Mouse (Mus musculus): Measurements from ENCODE around the gene Myo1f. TPM values are rescaled to one million over a fixed set of nuclear protein-coding genes. Genes with fewer than 3 reads are reported as not detected.
"Not testable (repeated sequence)": the region's sequence is repeated elsewhere in the genome, so short reads cannot be mapped to it uniquely, and the experiment has no call there.

The Myo1f gene
- polyA plus RNA-seq, 1 experiment from 2014 or later: 4.3 TPM

DNA sequence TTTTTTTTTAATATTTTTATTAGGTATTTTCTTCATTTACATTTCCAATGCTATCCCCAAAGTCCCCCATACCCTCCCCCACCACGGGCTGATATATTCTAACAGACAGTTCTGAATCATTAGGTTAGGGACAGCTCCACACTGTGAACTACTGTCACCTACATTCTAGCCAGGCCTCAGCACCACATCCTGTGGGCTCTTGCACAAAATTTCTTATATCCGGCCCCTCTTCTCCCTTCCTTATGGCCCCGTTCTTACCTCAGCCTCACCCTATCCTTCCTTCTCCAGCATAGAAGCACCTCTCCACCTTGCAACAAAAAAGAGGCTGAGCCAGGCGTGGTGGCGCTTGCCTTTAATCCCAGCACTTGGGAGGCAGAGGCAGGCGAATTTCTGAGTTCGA, 55.0 kb downstream of the Myo1f start:
- Histone ChIP-seq H3K27me3 (ENCODE audit: insufficient read depth, low read length) (no peaks in the 10 kb centered on the region), H3K9me3 (ENCODE audit: low read depth, low read length) (no peaks in the 10 kb centered on the region), H3K4me2 (no peak overlapping the region), H3K9ac (no peak overlapping the region), H3K4me3 (ENCODE audit: low read depth, low read length) (no peak overlapping the region), H3K4me1 (ENCODE audit: insufficient read depth) (no peaks in the 10 kb centered on the region), H3K36me3 (ENCODE audit: insufficient read depth) (no peaks in the 10 kb centered on the region), H3K27ac (ENCODE audit: low read depth) (no peak overlapping the region)
- ATAC-seq (ENCODE audit: insufficient read depth) (no peak), DNase-seq (no peak)
- TF ChIP-seq CTCF (IDR thresholded peaks at IDR 0.05; ENCODE audit: low read depth): no peak
- 77% methylated on average over 7 of the region's 7 CpGs for WGBS

DNA sequence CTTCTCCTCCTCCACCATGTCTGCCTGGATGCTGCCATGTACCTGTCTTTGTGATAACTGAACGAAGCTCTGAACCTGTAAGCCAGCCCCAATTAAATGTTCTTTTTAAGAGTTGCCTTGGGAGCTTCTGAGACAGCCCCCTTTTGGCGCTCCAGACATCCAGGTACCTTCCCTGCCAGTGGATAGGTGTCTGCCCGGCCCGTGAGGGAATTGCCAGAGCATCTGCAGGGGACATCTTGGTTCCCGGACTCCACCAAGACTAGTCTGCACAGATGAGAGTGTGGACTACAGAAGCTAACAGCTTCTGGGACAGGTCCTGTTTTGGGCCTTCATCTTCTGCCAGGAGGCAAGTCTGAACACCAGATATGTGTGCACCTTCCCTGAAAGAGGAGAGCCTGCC, 58.2 kb downstream of the Myo1f start:
- not testable (repeated sequence) for H3K9ac ChIP-seq; H3K4me1 ChIP-seq (ENCODE audit: insufficient read depth); H3K4me2 ChIP-seq; H3K36me3 ChIP-seq (ENCODE audit: insufficient read depth); ATAC-seq (ENCODE audit: insufficient read depth); DNase-seq; H3K4me3 ChIP-seq (ENCODE audit: low read depth, low read length); H3K27ac ChIP-seq (ENCODE audit: low read depth); H3K9me3 ChIP-seq (ENCODE audit: low read depth, low read length); H3K27me3 ChIP-seq (ENCODE audit: insufficient read depth, low read length)
- 84% methylated on average over 5 of the region's 5 CpGs for WGBS

DNA sequence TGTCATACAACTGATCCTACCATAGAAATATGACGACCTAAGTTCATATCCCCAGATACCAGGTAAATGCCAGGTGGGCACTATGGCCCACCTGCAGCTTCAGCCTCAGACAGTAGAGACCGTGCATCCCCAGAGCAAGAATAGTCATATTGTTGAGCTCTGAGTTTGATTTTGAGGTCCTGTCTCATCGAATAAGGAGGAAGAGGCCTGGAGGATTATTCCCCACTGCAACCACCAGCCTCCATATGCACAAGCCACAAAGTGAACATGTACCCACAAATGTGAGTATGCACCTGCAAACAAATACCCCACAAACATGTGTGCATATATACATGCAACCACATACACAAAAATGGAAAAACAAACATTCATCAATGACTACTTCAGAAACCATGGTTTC, 71.8 kb downstream of the Myo1f start:
- Histone ChIP-seq H3K9me3 (ENCODE audit: low read depth, low read length) (no peaks in the 10 kb centered on the region), H3K27me3 (ENCODE audit: insufficient read depth, low read length) (no peaks in the 10 kb centered on the region), H3K36me3 (ENCODE audit: insufficient read depth) (peaks cover 13% of the 10 kb centered on the region), H3K4me3 (ENCODE audit: low read depth, low read length) (no peak overlapping the region), H3K4me1 (ENCODE audit: insufficient read depth) (peaks cover 12% of the 10 kb centered on the region), H3K27ac (ENCODE audit: low read depth) (no peak overlapping the region), H3K4me2 (no peak overlapping the region), H3K9ac (no peak overlapping the region)
- TF ChIP-seq CTCF (IDR thresholded peaks at IDR 0.05; ENCODE audit: low read depth): no peak
- DNase-seq: no peak
- ATAC-seq (ENCODE audit: insufficient read depth): no peak
- 89% methylated on average over 3 of the region's 3 CpGs for WGBS

DNA sequence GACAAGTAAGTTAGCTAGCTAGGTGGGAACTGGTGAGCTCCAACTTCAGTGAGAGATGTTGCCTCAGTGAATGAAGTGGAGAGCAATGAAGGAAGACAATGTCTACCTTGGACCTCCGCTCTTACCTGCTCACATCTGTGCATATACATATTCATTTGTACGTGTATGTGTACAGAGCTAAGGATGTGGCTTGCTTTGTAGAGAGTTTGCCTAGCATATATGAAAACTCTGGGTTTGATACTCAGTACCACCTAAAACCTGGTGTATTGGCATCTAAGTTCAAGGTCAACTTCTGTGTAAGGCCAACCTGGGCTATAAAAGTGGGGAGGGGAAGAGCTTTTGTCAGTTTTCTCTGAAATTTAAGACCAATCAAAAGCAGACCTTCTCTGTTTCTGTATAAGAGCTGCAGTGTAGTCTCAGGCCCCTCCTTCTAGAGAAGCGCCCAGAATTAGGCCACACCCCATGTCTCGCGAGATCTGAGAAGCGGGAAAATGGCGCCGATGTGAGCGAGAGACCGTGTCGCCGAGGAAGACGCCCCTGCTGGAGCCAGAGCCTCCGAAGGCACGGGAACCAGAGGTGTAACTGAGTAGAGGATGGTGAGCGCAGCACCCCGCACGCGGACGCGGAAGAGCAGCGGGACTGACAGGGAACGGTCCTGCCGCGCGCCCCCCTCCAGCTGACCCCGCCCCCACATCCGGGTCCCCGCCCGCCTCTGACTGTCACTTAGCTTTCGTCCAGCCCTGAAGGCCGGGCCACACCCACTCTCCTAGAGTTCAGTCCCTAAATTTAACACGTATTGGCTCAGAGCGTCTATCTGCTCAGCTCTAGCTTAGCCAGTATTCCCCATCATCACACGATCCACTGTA, 73.3 kb downstream of the Myo1f start, which contains the start of gene Zfp414:
Zfp414 (plus strand) TSS at position 470 of the 866 bp plus-strand sequence.
- Histone ChIP-seq H3K4me1 (ENCODE audit: insufficient read depth) (peaks cover 12% of the 10 kb centered on the region), H3K27ac (ENCODE audit: low read depth) (peak within 1 kb of the TSS; percentile 98), H3K27me3 (ENCODE audit: insufficient read depth, low read length) (no peaks in the 10 kb centered on the region), H3K9me3 (ENCODE audit: low read depth, low read length) (no peaks in the 10 kb centered on the region), H3K4me3 (ENCODE audit: low read depth, low read length) (peak within 1 kb of the TSS; percentile 65), H3K36me3 (ENCODE audit: insufficient read depth) (peaks cover 19% of the 10 kb centered on the region), H3K4me2 (peak within 1 kb of the TSS; percentile 85), H3K9ac (peak within 1 kb of the TSS; percentile 79)
- no peak; the same call in 1 of the 2 replicates for TF ChIP-seq CTCF (IDR thresholded peaks at IDR 0.05; ENCODE audit: low read depth)
- WGBS: 3% methylated on average over 35 of the region's 35 CpGs
- ATAC-seq (ENCODE audit: insufficient read depth) (peak; percentile 98), DNase-seq (peak; percentile 99)

DNA sequence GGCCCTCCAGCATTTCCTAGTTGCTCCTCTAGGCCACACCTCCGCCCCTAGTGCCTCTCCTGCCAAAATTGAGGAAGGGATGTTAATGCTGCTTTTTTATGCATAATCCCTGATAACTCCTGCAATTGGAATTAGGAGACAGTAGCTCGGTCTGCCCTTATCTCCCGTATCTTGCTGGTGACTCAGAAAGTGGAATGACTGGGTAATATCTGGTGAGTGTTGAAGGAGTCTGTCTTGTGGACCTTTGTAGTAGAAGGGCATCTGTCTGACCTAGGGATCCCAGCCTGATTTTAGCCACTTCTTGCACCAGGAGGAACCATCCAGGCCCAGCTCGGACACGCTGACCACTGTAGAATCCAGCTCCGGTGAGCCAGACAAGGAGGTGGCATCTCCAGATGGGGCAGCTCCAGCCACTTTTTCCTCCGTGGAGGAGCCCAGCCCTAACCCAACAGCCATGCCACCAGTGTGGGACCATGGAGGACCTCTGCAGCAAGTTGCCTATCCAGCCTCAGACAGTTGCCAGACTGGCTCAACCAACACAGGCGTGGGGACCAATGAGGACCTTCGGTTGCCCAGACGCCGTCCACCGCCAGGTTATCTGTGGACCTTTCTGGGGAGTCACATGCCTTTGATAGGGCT, 74.1 kb downstream of the Myo1f start:
- peak; percentile 6; the same call in 1 of the 2 replicates for ATAC-seq (ENCODE audit: insufficient read depth)
- H3K4me1 ChIP-seq (ENCODE audit: insufficient read depth): peaks cover 12% of the 10 kb centered on the region
- H3K9ac ChIP-seq: peak overlapping the region; percentile 79
- WGBS: 57% methylated on average over 12 of the region's 12 CpGs
- H3K27me3 ChIP-seq (ENCODE audit: insufficient read depth, low read length): no peaks in the 10 kb centered on the region
- peak overlapping the region; percentile 98 for H3K27ac ChIP-seq (ENCODE audit: low read depth)
- TF ChIP-seq CTCF (IDR thresholded peaks at IDR 0.05; ENCODE audit: low read depth): no peak
- H3K4me3 ChIP-seq (ENCODE audit: low read depth, low read length): peak overlapping the region; percentile 65
- peaks cover 19% of the 10 kb centered on the region for H3K36me3 ChIP-seq (ENCODE audit: insufficient read depth)
- no peaks in the 10 kb centered on the region for H3K9me3 ChIP-seq (ENCODE audit: low read depth, low read length)
- peak overlapping the region; percentile 85 for H3K4me2 ChIP-seq
- no peak for DNase-seq

DNA sequence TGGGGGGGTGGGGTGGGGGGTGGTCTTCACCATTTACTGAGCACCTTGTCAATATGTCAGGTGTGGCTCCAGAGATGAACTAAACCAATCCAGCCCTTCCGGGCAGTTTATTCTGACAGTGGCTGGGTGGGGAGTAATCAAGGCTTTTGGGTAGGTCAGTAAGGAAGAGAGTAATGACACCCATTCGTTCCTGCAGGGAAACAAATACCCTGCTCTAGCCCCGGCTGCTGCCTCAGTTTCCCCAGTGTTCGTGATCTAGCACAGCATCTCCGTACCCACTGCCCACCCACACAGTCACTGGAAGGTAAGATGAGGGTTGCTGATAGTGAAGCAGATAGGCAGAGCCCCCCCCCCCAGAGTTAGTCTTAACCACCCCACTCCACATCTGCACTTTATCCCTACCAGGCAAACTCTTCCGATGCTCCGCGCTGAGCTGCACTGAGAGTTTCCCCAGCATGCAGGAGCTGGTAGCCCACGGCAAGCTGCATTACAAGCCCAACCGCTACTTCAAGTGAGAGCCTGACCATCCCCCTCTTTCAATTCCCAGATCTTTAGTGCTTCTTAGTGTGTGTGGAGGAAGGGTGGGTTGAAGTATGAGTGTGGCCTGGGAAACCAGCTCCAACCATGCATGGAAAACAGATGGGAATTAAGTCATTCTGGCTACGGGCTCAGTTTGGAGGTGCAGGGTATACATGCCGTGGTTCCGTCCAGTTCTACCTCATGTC, 74.8 kb downstream of the Myo1f start:
- Histone ChIP-seq H3K36me3 (ENCODE audit: insufficient read depth) (peaks cover 19% of the 10 kb centered on the region), H3K9me3 (ENCODE audit: low read depth, low read length) (no peaks in the 10 kb centered on the region), H3K4me3 (ENCODE audit: low read depth, low read length) (no peak overlapping the region), H3K4me2 (peak overlapping the region; percentile 85), H3K9ac (peak overlapping the region; percentile 11; the same call in 1 of the 2 replicates), H3K4me1 (ENCODE audit: insufficient read depth) (peaks cover 12% of the 10 kb centered on the region), H3K27ac (ENCODE audit: low read depth) (no peak overlapping the region), H3K27me3 (ENCODE audit: insufficient read depth, low read length) (no peaks in the 10 kb centered on the region)
- TF ChIP-seq CTCF (IDR thresholded peaks at IDR 0.05; ENCODE audit: low read depth): no peak
- 70% methylated on average over 13 of the region's 13 CpGs for WGBS
- no peak for ATAC-seq (ENCODE audit: insufficient read depth)
- DNase-seq: peak; percentile 34

DNA sequence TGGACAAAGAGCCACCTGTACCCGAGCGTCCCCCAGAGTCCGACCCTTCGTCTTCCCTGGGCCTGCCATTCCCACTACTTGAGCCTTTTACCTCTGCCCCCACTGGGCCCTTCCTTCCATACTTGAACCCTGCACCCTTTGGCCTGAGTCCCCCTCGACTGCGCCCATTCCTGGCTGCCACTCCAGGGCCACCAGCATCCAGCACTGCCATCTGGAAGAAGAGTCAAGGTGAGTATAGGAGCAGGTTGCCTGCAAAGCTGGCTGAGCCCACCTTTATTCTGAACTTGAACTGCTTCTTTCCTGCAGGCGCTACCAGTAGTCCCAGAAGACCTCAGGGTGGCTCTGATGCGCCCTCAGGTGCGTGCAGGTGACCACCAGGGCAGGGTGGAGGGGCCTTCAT, 75.7 kb downstream of the Myo1f start:
- Histone ChIP-seq H3K4me3 (ENCODE audit: low read depth, low read length) (no peak overlapping the region), H3K9ac (no peak overlapping the region), H3K36me3 (ENCODE audit: insufficient read depth) (peaks cover 19% of the 10 kb centered on the region), H3K27ac (ENCODE audit: low read depth) (no peak overlapping the region), H3K4me2 (no peak overlapping the region), H3K9me3 (ENCODE audit: low read depth, low read length) (no peaks in the 10 kb centered on the region), H3K4me1 (ENCODE audit: insufficient read depth) (peaks cover 12% of the 10 kb centered on the region), H3K27me3 (ENCODE audit: insufficient read depth, low read length) (no peaks in the 10 kb centered on the region)
- no peak for DNase-seq
- ATAC-seq (ENCODE audit: insufficient read depth): no peak
- TF ChIP-seq CTCF (IDR thresholded peaks at IDR 0.05; ENCODE audit: low read depth): no peak
- WGBS: 86% methylated on average over 9 of the region's 9 CpGs

All from lung, embryonic 14.5 days (tissue).